Mouse (Mus musculus): ENCODE data around the gene Slc22a20. TPM values are rescaled to one million over a fixed set of nuclear protein-coding genes. Genes with fewer than 3 reads are reported as not detected.

Gene Slc22a20
- polyA plus RNA-seq, 1 experiment, result not detected

DNA sequence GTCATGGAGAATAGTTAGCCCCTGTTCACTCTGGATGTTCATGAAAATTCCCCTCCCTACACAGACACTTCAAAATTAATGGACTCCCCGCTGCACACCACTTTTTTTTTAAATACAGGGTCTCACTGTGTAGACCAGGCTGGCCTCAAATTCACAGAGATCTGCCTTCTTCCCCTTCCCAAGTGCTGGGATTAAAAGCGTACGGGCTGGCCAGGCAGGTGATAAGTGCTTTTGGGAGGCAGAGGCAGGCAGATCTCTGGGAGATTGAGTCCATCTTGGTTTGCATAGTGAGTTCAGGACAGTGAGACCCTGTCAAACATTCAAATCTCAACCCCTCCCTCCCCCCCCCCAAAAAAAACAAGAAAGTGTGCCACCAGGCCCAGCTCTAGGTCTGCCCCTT lies 63.0 kb downstream of the Slc22a20 start:
- DNase-seq, result no peak
- TF ChIP-seq CTCF (IDR thresholded peaks at IDR 0.05; ENCODE audit: insufficient read depth, low read length) (no peak), POLR2A (IDR thresholded peaks at IDR 0.05; ENCODE audit: borderline replicate concordance, extremely low read depth, low read depth, low read length) (no peak)
- WGBS, result 79% methylated on average over 3 of the region's 3 CpGs
- Histone ChIP-seq H3K4me1 (ENCODE audit: control insufficient read depth, insufficient read depth, low read length) (peaks cover 8% of the 10 kb centered on the region), H3K4me3 (replicated peaks; ENCODE audit: extremely low read depth, low read depth, low read length) (no peak overlapping the region)

DNA sequence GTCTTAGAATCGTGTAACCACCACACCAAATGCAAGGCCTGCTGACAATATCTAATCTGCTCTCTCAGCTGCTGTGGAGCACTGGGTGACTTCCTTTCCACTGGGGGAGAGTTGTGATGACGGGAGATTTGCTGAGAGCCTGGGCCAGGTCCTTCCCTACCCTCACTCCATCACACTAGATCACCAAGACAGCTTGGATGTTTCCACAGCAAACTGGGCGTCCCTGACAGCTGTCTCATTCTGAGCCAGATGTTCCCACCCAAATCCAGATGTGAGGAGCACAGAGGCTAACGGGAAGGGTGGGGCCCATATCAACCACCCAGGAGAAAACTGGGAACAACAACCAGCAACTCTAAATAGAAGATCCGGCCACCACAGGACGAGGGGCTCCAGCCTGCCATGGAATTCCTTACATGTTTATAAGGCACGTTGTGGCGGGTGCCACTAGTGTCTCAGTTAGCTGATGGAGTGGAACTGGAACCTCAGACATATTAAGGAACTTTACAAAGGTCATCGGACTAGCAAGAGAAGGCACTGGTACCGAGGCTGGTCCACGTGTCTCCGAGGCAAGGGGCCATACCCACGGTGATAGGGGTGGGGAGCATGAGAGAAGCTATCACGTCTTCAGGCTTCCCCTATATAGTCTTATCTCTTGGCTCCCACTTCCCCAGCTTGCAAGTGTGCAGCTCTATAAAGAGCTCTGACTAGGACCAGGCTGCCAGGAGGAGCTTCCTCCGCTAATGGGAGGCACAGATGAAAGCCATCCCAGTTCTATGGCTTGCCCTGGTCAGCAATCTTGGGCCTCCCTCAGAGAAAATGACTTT lies 63.6 kb downstream of the Slc22a20 start:
- DNase-seq, result no peak
- TF ChIP-seq POLR2A (IDR thresholded peaks at IDR 0.05; ENCODE audit: borderline replicate concordance, extremely low read depth, low read depth, low read length) (no peak), CTCF (IDR thresholded peaks at IDR 0.05; ENCODE audit: insufficient read depth, low read length) (no peak)
- WGBS, result 30% methylated on average over 15 of the region's 15 CpGs
- peak overlapping the region; percentile 45 for H3K4me3 ChIP-seq (replicated peaks; ENCODE audit: extremely low read depth, low read depth, low read length)
- peaks cover 8% of the 10 kb centered on the region for H3K4me1 ChIP-seq (ENCODE audit: control insufficient read depth, insufficient read depth, low read length)

DNA sequence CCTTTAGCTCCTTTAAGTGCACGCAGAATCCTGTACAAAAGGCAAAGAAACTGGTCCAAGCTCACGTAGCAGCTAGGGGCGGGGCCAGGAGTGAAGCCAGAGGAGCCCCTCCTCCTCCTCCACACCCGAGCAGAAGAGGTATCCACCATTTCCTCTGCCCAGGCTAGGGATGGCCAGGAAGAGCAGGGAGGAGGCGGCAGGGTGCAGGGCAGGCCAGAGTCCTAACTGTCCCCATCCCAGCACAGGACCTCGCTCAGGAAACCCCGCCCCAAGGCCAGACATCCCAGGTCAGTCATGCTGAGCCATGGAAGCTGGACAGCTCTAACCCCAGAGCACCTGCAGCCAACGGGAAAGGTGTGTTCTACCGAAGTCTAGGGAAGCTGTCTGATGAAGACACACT lies 64.2 kb downstream of the Slc22a20 start:
- 16% methylated on average over 9 of the region's 9 CpGs for WGBS
- DNase-seq, result no peak

More for the DNA sequence above, 64.2 kb downstream of the Slc22a20 start:
- peaks cover 8% of the 10 kb centered on the region for H3K4me1 ChIP-seq (ENCODE audit: control insufficient read depth, insufficient read depth, low read length)
- TF ChIP-seq POLR2A (IDR thresholded peaks at IDR 0.05; ENCODE audit: borderline replicate concordance, extremely low read depth, low read depth, low read length), result no peak
- TF ChIP-seq CTCF (IDR thresholded peaks at IDR 0.05; ENCODE audit: insufficient read depth, low read length), result no peak
- H3K4me3 ChIP-seq (replicated peaks; ENCODE audit: extremely low read depth, low read depth, low read length), result peak overlapping the region; percentile 19

Other genes with a start within 250 kb of the Slc22a20 start
- 236 and 238 TPM in 2 replicates for gene Ltbp3, start 245.2 kb downstream of the Slc22a20 start, polyA plus RNA-seq (2012; rRNA removed)
- 113 and 116 TPM in 2 replicates for gene Scyl1, start 214.7 kb downstream of the Slc22a20 start, polyA plus RNA-seq (2012; rRNA removed)
- 32.1 and 37.8 TPM in 2 replicates for gene Frmd8, start 110.9 kb downstream of the Slc22a20 start, polyA plus RNA-seq (2012; rRNA removed)
- gene Slc25a45, start 108.3 kb downstream of the Slc22a20 start, polyA plus RNA-seq (2012; rRNA removed), result 24.5 and 26.0 TPM in 2 replicates
- 1.1 and 1.2 TPM in 2 replicates for gene Tigd3, start 92.0 kb downstream of the Slc22a20 start, polyA plus RNA-seq (2012; rRNA removed)
- 87.1 and 103 TPM in 2 replicates for gene Dpf2, start 73.1 kb downstream of the Slc22a20 start, polyA plus RNA-seq (2012; rRNA removed)
- gene Cdc42ep2, start 61.3 kb downstream of the Slc22a20 start, polyA plus RNA-seq (2012; rRNA removed), result 22.2 and 24.1 TPM in 2 replicates
- 30.5 and 32.7 TPM in 2 replicates for gene Pola2, start 21.9 kb downstream of the Slc22a20 start, polyA plus RNA-seq (2012; rRNA removed)
- 55.6 and 68.9 TPM in 2 replicates for gene Capn1, start 29.8 kb upstream of the Slc22a20 start, polyA plus RNA-seq (2012; rRNA removed)
- gene Syvn1, start 60.4 kb upstream of the Slc22a20 start, polyA plus RNA-seq (2012; rRNA removed), result 41.1 and 47.1 TPM in 2 replicates
- gene Mrpl49, start 71.6 kb upstream of the Slc22a20 start, polyA plus RNA-seq (2012; rRNA removed), result 10.8 and 13.7 TPM in 2 replicates
- gene Fau, start 71.7 kb upstream of the Slc22a20 start, polyA plus RNA-seq (2012; rRNA removed), result 896 and 1,315 TPM in 2 replicates
- gene Znhit2, start 75.0 kb upstream of the Slc22a20 start, polyA plus RNA-seq (2012; rRNA removed), result 47.0 and 54.7 TPM in 2 replicates
- 34.6 and 36.5 TPM in 2 replicates for gene Tm7sf2, start 82.2 kb upstream of the Slc22a20 start, polyA plus RNA-seq (2012; rRNA removed)
- 61.7 and 81.7 TPM in 2 replicates for gene Vps51, start 91.1 kb upstream of the Slc22a20 start, polyA plus RNA-seq (2012; rRNA removed)
- not detected in 2 replicates for gene Tmem262, start 93.9 kb upstream of the Slc22a20 start, polyA plus RNA-seq (2012; rRNA removed)
- 0.50 and 0.60 TPM in 2 replicates for gene Gm28374, start 96.1 kb upstream of the Slc22a20 start, polyA plus RNA-seq (2012; rRNA removed)
- 89.7 and 99.1 TPM in 2 replicates for gene Zfpl1, start 98.8 kb upstream of the Slc22a20 start, polyA plus RNA-seq (2012; rRNA removed)
- gene Cdca5, start 98.8 kb upstream of the Slc22a20 start, polyA plus RNA-seq (2012; rRNA removed), result 0.63 and 0.92 TPM in 2 replicates
- gene AC131692.1, start 108.3 kb upstream of the Slc22a20 start, polyA plus RNA-seq (2012; rRNA removed), result not detected in 2 replicates
- gene Naaladl1, start 119.6 kb upstream of the Slc22a20 start, polyA plus RNA-seq (2012; rRNA removed), result 0.20 and 0.30 TPM in 2 replicates
- 25.3 and 36.7 TPM in 2 replicates for gene Sac3d1, start 132.5 kb upstream of the Slc22a20 start, polyA plus RNA-seq (2012; rRNA removed)
- gene Snx15, start 142.2 kb upstream of the Slc22a20 start, polyA plus RNA-seq (2012; rRNA removed), result 43.8 and 45.2 TPM in 2 replicates
- gene Batf2, start 154.8 kb upstream of the Slc22a20 start, polyA plus RNA-seq (2012; rRNA removed), result 14.6 and 15.8 TPM in 2 replicates
- gene Arl2, start 155.4 kb upstream of the Slc22a20 start, polyA plus RNA-seq (2012; rRNA removed), result 128 TPM in 2 replicates
- 0.37 and 0.75 TPM in 2 replicates for gene Majin, start 198.2 kb upstream of the Slc22a20 start, polyA plus RNA-seq (2012; rRNA removed)
- gene Gpha2, start 240.2 kb upstream of the Slc22a20 start, polyA plus RNA-seq (2012; rRNA removed), result 1.7 and 2.6 TPM in 2 replicates
- 58.7 and 88.5 TPM in 2 replicates for gene Ppp2r5b, start 249.7 kb upstream of the Slc22a20 start, polyA plus RNA-seq (2012; rRNA removed)